Mouse (Mus musculus) retina, postnatal 1 day (tissue): ENCODE data around the gene Emc3.

Source experiments
- DNase-seq: peaks from one replicate; pipeline ENCODE4 v3.0.0-alpha.2; 2012

Emc3 gene

GRCm38 (mm10) chr6:113530932-113531839 is at the start of gene Emc3, which contains the start of gene Fancd2:
Gene Emc3, minus strand, starts transcription at chr6:113531652.
Gene Fancd2, plus strand, starts transcription at chr6:113531682.
- peak; percentile 93 for DNase-seq

GRCm38 (mm10) chr6:113579306-113579705 is 47.9 kb upstream of the Emc3 start:
- peak; percentile 56 for DNase-seq

GRCm38 (mm10) chr6:113576044-113576443 is 44.6 kb upstream of the Emc3 start:
- no peak for DNase-seq

GRCm38 (mm10) chr6:113564557-113564956 is 33.1 kb upstream of the Emc3 start:
- no peak for DNase-seq

GRCm38 (mm10) chr6:113559736-113560135 is 28.3 kb upstream of the Emc3 start:
- no peak for DNase-seq

GRCm38 (mm10) chr6:113543906-113544481 is 12.5 kb upstream of the Emc3 start:
- DNase-seq: no peak

GRCm38 (mm10) chr6:113541610-113542009 is 10.2 kb upstream of the Emc3 start:
- no peak for DNase-seq

- DNase-seq: no peak
Observed at GRCm38 (mm10) chr6:113534886-113535285, 3.4 kb upstream of the Emc3 start.

GRCm38 (mm10) chr6:113531840-113532404 is 470 bp upstream of the Emc3 start:
- DNase-seq: peak; percentile 14

GRCm38 (mm10) chr6:113523420-113523819 is 8.0 kb downstream of the Emc3 start:
- no peak for DNase-seq

- no peak for DNase-seq
Observed at GRCm38 (mm10) chr6:113522310-113522709, 9.1 kb downstream of the Emc3 start.

GRCm38 (mm10) chr6:113517434-113518080 is 13.9 kb downstream of the Emc3 start:
- no peak for DNase-seq

- no peak for DNase-seq
Observed at GRCm38 (mm10) chr6:113514600-113514999, 16.9 kb downstream of the Emc3 start.

- no peak for DNase-seq
Observed at GRCm38 (mm10) chr6:113513944-113514343, 17.5 kb downstream of the Emc3 start.

- no peak for DNase-seq
Observed at GRCm38 (mm10) chr6:113508947-113509280, 22.5 kb downstream of the Emc3 start.

- no peak for DNase-seq
Observed at GRCm38 (mm10) chr6:113508272-113508946, 23.0 kb downstream of the Emc3 start.

- no peak for DNase-seq
Observed at GRCm38 (mm10) chr6:113507130-113507529, 24.3 kb downstream of the Emc3 start.

- no peak for DNase-seq
Observed at GRCm38 (mm10) chr6:113505689-113506088, 25.8 kb downstream of the Emc3 start.

- no peak for DNase-seq
Observed at GRCm38 (mm10) chr6:113502801-113503200, 28.7 kb downstream of the Emc3 start.

- peak; percentile 76 for DNase-seq
Observed at GRCm38 (mm10) chr6:113501388-113502084, 29.9 kb downstream of the Emc3 start, which contains the start of gene Prrt3. Gene Prrt3, minus strand, starts transcription at chr6:113501931.

GRCm38 (mm10) chr6:113499346-113499745 is 32.1 kb downstream of the Emc3 start:
- DNase-seq: no peak

GRCm38 (mm10) chr6:113495071-113495675 is 36.3 kb downstream of the Emc3 start:
- DNase-seq: no peak
